In the genomic region with DNA sequence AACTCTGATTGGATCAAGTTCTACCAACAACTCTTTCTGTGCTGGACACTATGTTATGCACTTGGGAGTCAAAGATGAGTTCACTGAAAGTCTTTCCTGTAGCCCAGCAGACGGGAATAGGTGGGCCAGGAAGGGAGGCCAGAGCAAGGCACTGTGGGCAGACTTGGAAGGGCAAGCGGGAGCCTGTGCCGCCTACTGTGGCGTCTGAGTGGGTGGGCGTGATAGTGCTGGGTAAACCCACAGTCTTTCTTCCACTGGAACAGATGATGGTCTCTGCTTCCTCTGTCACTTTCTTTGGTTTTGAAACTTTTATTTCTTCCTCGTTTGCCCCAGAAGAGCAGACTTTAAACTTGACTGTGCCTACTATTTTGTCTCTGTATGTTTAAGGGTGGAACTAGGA, we compare ENCODE assay signal across 30 mouse cellular contexts.
A peak's percentile ranks its signal among the peaks of the same experiment; 100 is the strongest.
DNase-seq lines count a peak whose midpoint lies in the region; ATAC-seq lines count a peak whose summit lies in the region.
"Had no signal": no experiment of that assay in that cellular context is flagged by ENCODE, and none has a peak within 500 bp of the region (broad histone marks: within the 10 kb centered on the region; RNA-seq: fewer than 3 reads in every experiment).

No protein-coding gene starts in this region.

- H3K27ac ChIP-seq in midbrain, embryonic 11.5 days (ENCODE audit: low read depth, low read length) = no peak overlapping the region
- H3K27ac ChIP-seq in midbrain, embryonic 15.5 days = no peak overlapping the region
- H3K27ac ChIP-seq: heart, embryonic 10.5 days; heart, embryonic 15.5 days; hindbrain, embryonic 13.5 days; liver, embryonic 14.5 days; macrophage; neural tube, embryonic 13.5 days; stomach, embryonic 15.5 days had no signal

- H3K4me1 ChIP-seq in midbrain, embryonic 11.5 days (ENCODE audit: control insufficient read depth, insufficient read depth, low read length) = no peaks in the 10 kb centered on the region
- H3K4me1 ChIP-seq in midbrain, embryonic 15.5 days = peaks cover 14% of the 10 kb centered on the region

- peak; percentile 51 for DNase-seq in midbrain, embryonic 11.5 days (ENCODE audit: low spot score, missing footprints)
- no peak for DNase-seq in left cerebral cortex, postnatal 25 days (ENCODE audit: low spot score in 2 of 2)
- DNase-seq in cerebellum, adult 11-12 months = no peak
- DNase-seq: adrenal gland, adult 2 months; adrenal gland, postnatal 36 days; cerebellum, adult 2 months; cerebellum, postnatal 14 days; gastrocnemius, postnatal 10 days; kidney, adult 9 months; kidney, postnatal 14 days; layer of hippocampus, adult 9-11 months; liver; lung, adult 2 months; lung, postnatal 10 days; midbrain, embryonic 14.5 days had no signal

- H3K4me3 ChIP-seq in midbrain, embryonic 11.5 days (ENCODE audit: low read depth, low read length) = no peak overlapping the region
- H3K4me3 ChIP-seq in midbrain, embryonic 15.5 days = no peak overlapping the region
- H3K4me3 ChIP-seq: erythroblast, embryonic 14.5 days; heart, embryonic 10.5 days; heart, embryonic 15.5 days; hindbrain, embryonic 13.5 days; neural tube, embryonic 13.5 days; stomach, embryonic 15.5 days had no signal

- H3K36me3 ChIP-seq in midbrain, embryonic 11.5 days (ENCODE audit: control insufficient read depth, insufficient read depth, low read length) = no peaks in the 10 kb centered on the region
- H3K36me3 ChIP-seq in midbrain, embryonic 15.5 days (replicated peaks) = no peaks in the 10 kb centered on the region
- H3K36me3 ChIP-seq: heart, embryonic 10.5 days; heart, embryonic 15.5 days; hindbrain, embryonic 13.5 days; neural tube, embryonic 13.5 days; stomach, embryonic 15.5 days had no signal

- intact Hi-C loops in left cerebral cortex, postnatal 25 days (cut with DNase I) = no loop called here

- no peaks in the 10 kb centered on the region for H3K27me3 ChIP-seq in midbrain, embryonic 11.5 days (ENCODE audit: control insufficient read depth, insufficient read depth, low read length)
- H3K27me3 ChIP-seq in midbrain, embryonic 15.5 days (replicated peaks) = no peaks in the 10 kb centered on the region
- H3K27me3 ChIP-seq: heart, embryonic 15.5 days; hindbrain, embryonic 13.5 days; neural tube, embryonic 13.5 days; Patski; stomach, embryonic 15.5 days had no signal

- no peak overlapping the region for H3K9ac ChIP-seq in midbrain, embryonic 11.5 days (ENCODE audit: low read length)
- no peak overlapping the region for H3K9ac ChIP-seq in midbrain, embryonic 15.5 days
- H3K9ac ChIP-seq: heart, embryonic 15.5 days; hindbrain, embryonic 13.5 days; liver, embryonic 14.5 days; neural tube, embryonic 13.5 days; stomach, embryonic 15.5 days had no signal

- no peaks in the 10 kb centered on the region for H3K9me3 ChIP-seq in midbrain, embryonic 11.5 days (ENCODE audit: control insufficient read depth, low read length)
- no peaks in the 10 kb centered on the region for H3K9me3 ChIP-seq in midbrain, embryonic 15.5 days
- H3K9me3 ChIP-seq: heart, embryonic 10.5 days; heart, embryonic 15.5 days; hindbrain, embryonic 13.5 days; neural tube, embryonic 13.5 days; stomach, embryonic 15.5 days had no signal

- no peak overlapping the region for H3K4me2 ChIP-seq in midbrain, embryonic 11.5 days
- H3K4me2 ChIP-seq in midbrain, embryonic 15.5 days = no peak overlapping the region
- H3K4me2 ChIP-seq: heart, embryonic 15.5 days; hindbrain, embryonic 13.5 days; neural tube, embryonic 13.5 days; stomach, embryonic 15.5 days had no signal

- 86% methylated on average over 6 of the region's 6 CpGs for WGBS in midbrain, embryonic 11.5 days
- WGBS in midbrain, embryonic 15.5 days = 93% methylated on average over 6 of the region's 6 CpGs

- ATAC-seq in midbrain, embryonic 11.5 days (ENCODE audit: low FRiP score) = no peak
- ATAC-seq in midbrain, embryonic 15.5 days (replicated peaks) = no peak
- ATAC-seq in CD4-positive, CD25-positive, alpha-beta regulatory T cell, adult 4 months = peak; percentile 14
- ATAC-seq in inflammation-experienced regulatory T-cells, adult 6 months = peak; percentile 31
- ATAC-seq in granulocyte monocyte progenitor cell, adult 5-6 weeks (replicated peaks; ENCODE audit: poor library complexity, severe bottlenecking) = no peak
- ATAC-seq: forebrain, embryonic 16.5 days; intestine, postnatal 0 days; Patski had no signal

Comparison
In these comparisons a context has a peak if more than half of its experiments do, and no peak if none do; other contexts are left out.
1. ATAC-seq: peak in CD4-positive, CD25-positive, alpha-beta regulatory T cell, adult 4 months (single experiment) and inflammation-experienced regulatory T-cells, adult 6 months (single experiment); none in midbrain, embryonic 11.5 days (single experiment), midbrain, embryonic 15.5 days (single experiment) and granulocyte monocyte progenitor cell, adult 5-6 weeks (single experiment).